Comparison of ENCODE assay signal across 9 mouse cellular contexts in genomic region chr15:85580934-85581562, GRCm38 (mm10). TPM values are rescaled to one million over a fixed set of nuclear protein-coding genes. Genes with fewer than 3 reads are reported as not detected.
DNase-seq lines count a peak whose midpoint lies in the region; ATAC-seq lines count a peak whose summit lies in the region.
"Had no signal": no experiment of that assay in that cellular context is flagged by ENCODE, and none has a peak within 500 bp of the region (broad histone marks: within the 10 kb centered on the region; RNA-seq: fewer than 3 reads in every experiment).

No protein-coding gene starts in this region.

- no peak for ATAC-seq in heart, embryonic 15.5 days (replicated peaks; ENCODE audit: insufficient number of reproducible peaks, insufficient read depth, low FRiP score, low read depth)
- ATAC-seq in hindbrain, embryonic 16.5 days: no peak
- no peak for ATAC-seq in midbrain, embryonic 16.5 days

- no peak for DNase-seq in heart, postnatal 14 days
- peak; percentile 52 for DNase-seq in embryo, embryonic 11 days
- no peak for DNase-seq in cerebellum, adult 9-10 months
- DNase-seq in layer of hippocampus, postnatal 10 days (ENCODE audit: low spot score in 2 of 2): no peak
- DNase-seq in left cerebral cortex, postnatal 25 days (ENCODE audit: low spot score in 2 of 2): no peak

- H3K4me1 ChIP-seq in heart, embryonic 15.5 days (replicated peaks): peaks cover 45% of the 10 kb centered on the region
- peaks cover 40% of the 10 kb centered on the region for H3K4me1 ChIP-seq in hindbrain, embryonic 16.5 days (ENCODE audit: control insufficient read depth, insufficient read depth, low read depth, low read length)
- peaks cover 49% of the 10 kb centered on the region for H3K4me1 ChIP-seq in midbrain, embryonic 16.5 days (ENCODE audit: control insufficient read depth, insufficient read depth, low read length)

- intact Hi-C loops in heart, postnatal 14 days (cut with DNase I): loop anchor here (5.0 kb wide), 2 partner anchors 199 to 429 kb away; no protein-coding TSS in a partner anchor
- intact Hi-C loops in left cerebral cortex, postnatal 25 days (cut with DNase I): loop anchor here (1.0 to 5.0 kb wide), 2 partner anchors 194 to 428 kb away; no protein-coding TSS in a partner anchor

- peak overlapping the region; percentile 40; the same call in 1 of the 2 replicates for H3K9ac ChIP-seq in heart, embryonic 15.5 days
- peak overlapping the region; percentile 74 for H3K9ac ChIP-seq in hindbrain, embryonic 16.5 days (ENCODE audit: low read depth, low read length)
- peak overlapping the region; percentile 63 for H3K9ac ChIP-seq in midbrain, embryonic 16.5 days (ENCODE audit: low read depth, low read length)

- H3K36me3 ChIP-seq in heart, embryonic 15.5 days: no peaks in the 10 kb centered on the region
- no peaks in the 10 kb centered on the region for H3K36me3 ChIP-seq in hindbrain, embryonic 16.5 days (ENCODE audit: control insufficient read depth, insufficient read depth, low read length)
- no peaks in the 10 kb centered on the region for H3K36me3 ChIP-seq in midbrain, embryonic 16.5 days (ENCODE audit: control insufficient read depth, insufficient read depth, low read length)

- H3K4me2 ChIP-seq in heart, embryonic 15.5 days: peak overlapping the region; percentile 94
- peak overlapping the region; percentile 99 for H3K4me2 ChIP-seq in hindbrain, embryonic 16.5 days (ENCODE audit: low read length)
- H3K4me2 ChIP-seq in midbrain, embryonic 16.5 days (ENCODE audit: low read length): peak overlapping the region; percentile 99

- H3K4me3 ChIP-seq in heart, embryonic 15.5 days: peak overlapping the region; percentile 58
- H3K4me3 ChIP-seq in hindbrain, embryonic 16.5 days (ENCODE audit: low read length): peak overlapping the region; percentile 69
- peak overlapping the region; percentile 66 for H3K4me3 ChIP-seq in midbrain, embryonic 16.5 days (ENCODE audit: low read depth, low read length)

- H3K27ac ChIP-seq in heart, embryonic 15.5 days: no peak overlapping the region
- 0 out of 2 replicates have a peak overlapping the region, but pooled peaks have one; percentile 39 for H3K27ac ChIP-seq in hindbrain, embryonic 16.5 days (ENCODE audit: low read depth, low read length)
- peak overlapping the region; percentile 24; the same call in 1 of the 2 replicates for H3K27ac ChIP-seq in midbrain, embryonic 16.5 days (ENCODE audit: low read length)

- WGBS in heart, embryonic 15.5 days: 1% methylated on average over 57 of the region's 66 CpGs
- WGBS in hindbrain, embryonic 16.5 days: 2% methylated on average over 48 of the region's 66 CpGs
- WGBS in midbrain, embryonic 16.5 days: 1% methylated on average over 40 of the region's 66 CpGs

- H3K27me3 ChIP-seq in heart, embryonic 15.5 days: peaks cover 99% of the 10 kb centered on the region
- H3K27me3 ChIP-seq in hindbrain, embryonic 16.5 days (replicated peaks; ENCODE audit: control insufficient read depth, insufficient read depth, low read length): peaks cover 37% of the 10 kb centered on the region
- H3K27me3 ChIP-seq in midbrain, embryonic 16.5 days (ENCODE audit: control insufficient read depth, insufficient read depth, low read depth, low read length): peaks cover 55% of the 10 kb centered on the region

- no peaks in the 10 kb centered on the region for H3K9me3 ChIP-seq in heart, embryonic 15.5 days (replicated peaks)
- H3K9me3 ChIP-seq in hindbrain, embryonic 16.5 days (ENCODE audit: control insufficient read depth, low read length): no peaks in the 10 kb centered on the region
- H3K9me3 ChIP-seq in midbrain, embryonic 16.5 days (replicated peaks; ENCODE audit: control insufficient read depth, low read length, poor library complexity, severe bottlenecking): no peaks in the 10 kb centered on the region

RNA-seq across cellular contexts. Expression of gene Wnt7b, which starts 1.2 kb away (rescaled TPM):
- 1.3 and 5.2 TPM in 2 replicates for polyA plus RNA-seq in heart, embryonic 15.5 days (2015; fragmentation: Nextera tagmentation; extraction: Ambion mirVana)
- total RNA-seq in heart, postnatal 14 days (2021): under 1 TPM; 0.20 to 0.88 TPM
- 26.4 and 35.4 TPM in 2 replicates for polyA plus RNA-seq in hindbrain, embryonic 16.5 days (2015; fragmentation: Nextera tagmentation; extraction: Ambion mirVana)
- polyA plus RNA-seq in midbrain, embryonic 16.5 days (2015; fragmentation: Nextera tagmentation; extraction: Ambion mirVana): 22.6 and 25.3 TPM in 2 replicates
- 10 to 100 TPM; 47.3 to 47.8 TPM for total RNA-seq in layer of hippocampus, postnatal 10 days (2021)
- 10 to 100 TPM; 31.3 to 34.4 TPM for total RNA-seq in left cerebral cortex, postnatal 25 days (2021)
- total RNA-seq: MEL had no signal

Comparison
In these comparisons a context has a peak if more than half of its experiments do, and no peak if none do; other contexts are left out.
1. RNA of gene Wnt7b, which starts 1.2 kb away (total RNA-seq): 47.3 to 47.8 TPM in layer of hippocampus, postnatal 10 days and 31.3 to 34.4 TPM in left cerebral cortex, postnatal 25 days; 0.20 to 0.88 TPM in heart, postnatal 14 days; every median in the first group is over 10 times any median in the second.
2. Peak in every context shown above with its lines, with median percentiles within 50 percentile points of each other: H3K4me2 ChIP-seq, H3K4me3 ChIP-seq and H3K9ac ChIP-seq.